Mouse (Mus musculus) liver, adult 2 months (tissue): ENCODE measurements around the gene Gm45021.

Source experiments
- CTCF ChIP-seq: fragments of 200-500 bp; IDR thresholded peaks from 2 replicates; pipeline ENCODE4 v1.5.1; 2011; ENCODE audit warnings: low read depth, low read length, control low read depth
- POLR2A ChIP-seq: fragments of 200-500 bp; IDR thresholded peaks from 2 replicates; pipeline ENCODE4 v1.6.1; 2011; ENCODE audit warnings: low read length, control low read depth; ENCODE audit not compliant: insufficient read depth; ENCODE audit errors: extremely low read depth

DNA sequence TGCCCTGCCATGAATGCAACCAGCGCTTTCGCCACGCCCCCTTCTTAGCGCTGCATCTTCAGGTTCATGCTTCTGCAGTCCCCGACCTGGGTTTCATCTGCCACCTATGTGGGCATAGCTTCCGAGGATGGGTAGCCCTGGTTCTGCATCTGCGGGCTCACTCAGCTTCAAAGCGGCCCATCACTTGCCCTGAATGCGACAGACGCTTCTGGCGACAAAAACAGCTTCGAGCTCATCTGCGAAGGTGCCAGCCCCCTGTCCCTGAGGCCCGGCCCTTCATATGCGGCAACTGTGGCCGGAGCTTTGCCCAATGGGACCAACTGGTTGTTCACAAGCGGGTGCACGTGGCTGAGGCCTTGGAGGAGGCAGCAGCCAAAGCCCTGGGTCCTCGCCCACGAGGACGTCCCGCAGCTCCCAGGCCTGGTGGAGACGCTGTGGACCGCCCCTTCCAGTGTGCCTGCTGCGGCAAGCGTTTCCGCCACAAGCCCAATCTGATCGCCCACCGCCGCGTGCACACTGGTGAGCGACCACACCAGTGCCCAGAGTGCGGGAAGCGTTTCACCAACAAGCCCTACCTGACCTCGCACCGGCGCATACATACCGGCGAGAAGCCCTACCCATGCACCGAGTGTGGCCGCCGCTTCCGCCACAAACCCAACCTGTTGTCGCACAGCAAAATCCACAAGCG, 7.3 kb downstream of the Gm45021 start:
- TF ChIP-seq POLR2A (no peak), CTCF (no peak)
